Comparison of ENCODE assay signal across 9 mouse cellular contexts in the genomic region with DNA sequence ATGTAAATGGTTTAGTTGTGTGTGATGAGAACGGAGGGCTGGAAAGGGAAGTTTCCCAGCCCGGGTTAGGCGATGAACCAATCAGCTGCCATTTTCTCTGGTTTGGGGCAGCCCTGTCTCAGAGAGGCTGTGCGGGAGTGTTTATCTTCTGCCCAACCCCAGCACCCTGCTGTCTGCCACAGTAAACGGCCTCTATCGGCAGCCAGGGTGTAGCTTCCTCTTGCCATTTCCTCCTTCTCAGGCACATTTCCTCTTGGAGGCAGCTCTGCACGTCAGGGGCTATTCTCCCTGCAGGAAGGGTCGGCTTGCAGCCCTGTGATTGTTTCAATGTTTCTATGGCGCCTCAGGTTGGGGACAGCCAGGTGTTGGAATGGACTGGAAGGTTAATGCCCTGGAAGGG. TPM values are rescaled to one million over a fixed set of nuclear protein-coding genes. Genes with fewer than 3 reads are reported as not detected.
DNase-seq lines count a peak whose midpoint lies in the region; TF ChIP-seq lines count a peak whose summit lies in the region.
"Had no signal": no experiment of that assay in that cellular context is flagged by ENCODE, and none has a peak within 500 bp of the region (broad histone marks: within the 10 kb centered on the region; RNA-seq: fewer than 3 reads in every experiment).

No protein-coding gene starts in this region.

- WGBS in thymus, adult 2 months = 14% methylated on average over 9 of the region's 9 CpGs

- TF ChIP-seq POLR2A in thymus, adult 2 months (IDR thresholded peaks at IDR 0.05; ENCODE audit: control insufficient read depth, extremely low read depth, insufficient read depth, low read length, poor library complexity) = no peak

- no peak overlapping the region for H3K4me3 ChIP-seq in thymus, adult 2 months (ENCODE audit: control insufficient read depth, insufficient read depth, low read length)
- H3K4me3 ChIP-seq: midbrain, embryonic 12.5 days had no signal

- peak; percentile 19 for DNase-seq in thymus, adult 2 months
- DNase-seq in thymus, postnatal 14 days = no peak
- DNase-seq in heart, adult 8-10 months (ENCODE audit: low spot score) = peak; percentile 82
- peak; percentile 78 for DNase-seq in kidney, postnatal 14 days
- peak; percentile 71 for DNase-seq in naive thymus-derived CD4-positive, alpha-beta T cell, adult 2 months (ENCODE audit: low read depth)
- DNase-seq in neural tube, embryonic 10.5 days (ENCODE audit: extremely low spot score, low spot score) = no peak
- no peak for DNase-seq in urinary bladder, postnatal 4 days (ENCODE audit: low spot score in 2 of 2)
- no peak for DNase-seq in cerebellum, postnatal 25 days

- peaks cover 6% of the 10 kb centered on the region; the same call in 1 of the 2 replicates for H3K4me1 ChIP-seq in thymus, adult 2 months (replicated peaks; ENCODE audit: control insufficient read depth, insufficient read depth, low read length)
- H3K4me1 ChIP-seq: midbrain, embryonic 12.5 days had no signal

- no peak for TF ChIP-seq CTCF in thymus, adult 2 months (IDR thresholded peaks at IDR 0.05; ENCODE audit: borderline replicate concordance, control insufficient read depth, extremely low read depth, insufficient read depth, low read length, poor library complexity)

- no peaks in the 10 kb centered on the region for H3K36me3 ChIP-seq in thymus, adult 2 months (ENCODE audit: control insufficient read depth, insufficient read depth, low read length)
- H3K36me3 ChIP-seq: midbrain, embryonic 12.5 days had no signal

- H3K27me3 ChIP-seq in thymus, adult 2 months (ENCODE audit: control insufficient read depth, insufficient read depth, low read length) = no peaks in the 10 kb centered on the region
- H3K27me3 ChIP-seq: midbrain, embryonic 12.5 days had no signal

- H3K27ac ChIP-seq in thymus, adult 2 months (ENCODE audit: control insufficient read depth, insufficient read depth, low read length) = no peak overlapping the region
- H3K27ac ChIP-seq: midbrain, embryonic 12.5 days had no signal

RNA-seq across cellular contexts. Expression of gene She, which starts 12.0 kb away (rescaled TPM):
- polyA plus RNA-seq in thymus, adult 2 months (2012; rRNA removed) = 0.43 and 0.69 TPM in 2 replicates
- 10 to 100 TPM in 3 of 4 experiments, 1 to 10 TPM in 1; 8.5 to 14.1 (median 12.4) TPM for total RNA-seq in heart, adult 8-10 months (2022)

Comparison
In these comparisons a context has a peak if more than half of its experiments do, and no peak if none do; other contexts are left out.
1. DNase-seq: peak in thymus, adult 2 months (single experiment), heart, adult 8-10 months (single experiment), kidney, postnatal 14 days (single experiment) and naive thymus-derived CD4-positive, alpha-beta T cell, adult 2 months (single experiment); none in thymus, postnatal 14 days (single experiment), neural tube, embryonic 10.5 days (single experiment), urinary bladder, postnatal 4 days (0 of 2) and cerebellum, postnatal 25 days (0 of 2).